Mouse (Mus musculus): ENCODE data around the gene Arfgap2. TPM values are rescaled to one million over a fixed set of nuclear protein-coding genes. Genes with fewer than 3 reads are reported as not detected.

Gene Arfgap2
- total and polyA plus RNA-seq, 2 experiments from 2014 or later: 51.1 to 53.0 TPM

DNA sequence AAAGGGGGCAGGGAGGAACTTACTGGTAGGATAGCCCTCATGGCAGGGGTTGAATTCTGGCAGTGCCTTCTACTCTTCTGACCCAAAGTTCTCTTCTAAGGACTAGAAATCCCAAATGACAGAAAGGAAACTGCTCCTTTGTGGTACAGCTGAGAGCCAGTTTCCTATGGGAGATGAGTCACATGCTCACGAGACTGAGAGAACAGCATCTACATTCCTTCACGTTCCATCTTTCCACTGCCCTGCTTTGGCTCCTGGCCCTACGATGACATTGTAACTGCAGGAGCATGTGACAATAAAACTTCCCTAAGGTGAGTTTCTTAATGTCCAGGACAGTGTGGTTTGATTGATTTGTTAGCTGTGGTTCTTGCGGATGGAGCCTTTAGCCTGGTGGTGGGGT is 16.4 kb upstream of the Arfgap2 start:
- DNase-seq (ENCODE audit: low spot score) (no peak), ATAC-seq (ENCODE audit: low FRiP score) (no peak)
- no peaks in the 10 kb centered on the region for H3K27me3 ChIP-seq (ENCODE audit: insufficient read depth, low read length)
- H3K9me3 ChIP-seq (ENCODE audit: low read length): no peaks in the 10 kb centered on the region
- 92% methylated on average over 4 of the region's 4 CpGs for WGBS
- no peak overlapping the region for H3K9ac ChIP-seq (replicated peaks; ENCODE audit: low read length, poor library complexity, severe bottlenecking)
- H3K4me3 ChIP-seq (ENCODE audit: low read depth, low read length): no peak overlapping the region
- H3K4me2 ChIP-seq (ENCODE audit: low read depth, low read length, poor library complexity, severe bottlenecking): no peak overlapping the region
- H3K27ac ChIP-seq (ENCODE audit: low read depth, low read length): no peak overlapping the region
- H3K36me3 ChIP-seq (ENCODE audit: insufficient read depth, low read length): no peaks in the 10 kb centered on the region
- TF ChIP-seq CTCF (IDR thresholded peaks at IDR 0.05): no peak
- no peaks in the 10 kb centered on the region for H3K4me1 ChIP-seq (ENCODE audit: insufficient read depth, low read length)

DNA sequence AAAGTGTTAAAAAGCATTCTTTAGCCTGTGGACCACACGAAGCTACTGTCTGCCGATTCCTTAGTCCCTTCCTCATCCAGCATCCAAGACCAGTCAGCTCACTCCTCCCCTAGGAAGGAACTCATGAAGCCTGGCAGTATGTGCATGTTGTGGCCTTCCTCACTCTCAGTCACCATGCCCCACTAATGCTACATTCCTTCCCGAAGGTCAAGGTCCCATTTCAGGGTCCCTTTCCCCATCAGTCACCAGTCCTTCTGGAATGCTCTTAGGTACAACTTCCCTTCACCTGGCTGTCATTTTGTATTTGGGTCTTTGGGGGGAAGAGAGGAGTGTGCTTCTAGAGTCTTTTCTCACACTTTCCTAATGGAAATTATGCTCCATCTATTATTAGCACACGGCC is 12.8 kb upstream of the Arfgap2 start:
- no peak for TF ChIP-seq CTCF (IDR thresholded peaks at IDR 0.05)
- Histone ChIP-seq H3K4me1 (ENCODE audit: insufficient read depth, low read length) (no peaks in the 10 kb centered on the region), H3K4me3 (ENCODE audit: low read depth, low read length) (no peak overlapping the region), H3K27ac (ENCODE audit: low read depth, low read length) (no peak overlapping the region), H3K9ac (replicated peaks; ENCODE audit: low read length, poor library complexity, severe bottlenecking) (no peak overlapping the region), H3K36me3 (ENCODE audit: insufficient read depth, low read length) (no peaks in the 10 kb centered on the region), H3K9me3 (ENCODE audit: low read length) (no peaks in the 10 kb centered on the region), H3K27me3 (ENCODE audit: insufficient read depth, low read length) (0 out of 2 replicates have a peak, but pooled peaks cover 3% of the 10 kb centered on the region), H3K4me2 (ENCODE audit: low read depth, low read length, poor library complexity, severe bottlenecking) (no peak overlapping the region)
- DNase-seq (ENCODE audit: low spot score): no peak
- ATAC-seq (ENCODE audit: low FRiP score): no peak
- WGBS: 80% methylated on average over 4 of the region's 4 CpGs

DNA sequence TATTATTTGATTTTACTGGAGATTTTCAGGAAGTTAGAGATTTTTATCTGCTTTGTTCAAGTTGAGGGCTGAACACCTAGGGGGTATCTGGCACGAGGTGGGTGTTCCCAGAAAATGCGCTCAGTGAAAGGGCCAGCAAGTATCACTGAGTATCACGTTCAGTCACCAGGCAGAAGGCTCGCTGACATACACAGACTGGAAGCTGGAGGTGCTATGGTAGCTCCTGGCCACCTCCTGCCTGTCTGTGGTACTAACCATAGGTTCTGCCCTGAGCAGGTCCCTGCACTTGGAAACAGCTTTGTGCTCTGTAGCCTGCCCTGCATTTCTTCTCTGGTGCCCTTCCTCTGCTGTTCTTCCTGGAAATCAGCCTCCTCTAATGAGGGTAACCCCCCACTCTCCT is 12.3 kb upstream of the Arfgap2 start:
- no peak for TF ChIP-seq CTCF (IDR thresholded peaks at IDR 0.05)
- no peak for ATAC-seq (ENCODE audit: low FRiP score)
- no peaks in the 10 kb centered on the region for H3K4me1 ChIP-seq (ENCODE audit: insufficient read depth, low read length)
- no peak overlapping the region for H3K4me2 ChIP-seq (ENCODE audit: low read depth, low read length, poor library complexity, severe bottlenecking)
- H3K27me3 ChIP-seq (ENCODE audit: insufficient read depth, low read length): 0 out of 2 replicates have a peak, but pooled peaks cover 7% of the 10 kb centered on the region
- WGBS: 59% methylated on average over 4 of the region's 4 CpGs
- H3K9me3 ChIP-seq (ENCODE audit: low read length): no peaks in the 10 kb centered on the region
- no peak for DNase-seq (ENCODE audit: low spot score)
- H3K4me3 ChIP-seq (ENCODE audit: low read depth, low read length): no peak overlapping the region
- H3K36me3 ChIP-seq (ENCODE audit: insufficient read depth, low read length): no peaks in the 10 kb centered on the region
- H3K27ac ChIP-seq (ENCODE audit: low read depth, low read length): no peak overlapping the region
- H3K9ac ChIP-seq (replicated peaks; ENCODE audit: low read length, poor library complexity, severe bottlenecking): no peak overlapping the region

DNA sequence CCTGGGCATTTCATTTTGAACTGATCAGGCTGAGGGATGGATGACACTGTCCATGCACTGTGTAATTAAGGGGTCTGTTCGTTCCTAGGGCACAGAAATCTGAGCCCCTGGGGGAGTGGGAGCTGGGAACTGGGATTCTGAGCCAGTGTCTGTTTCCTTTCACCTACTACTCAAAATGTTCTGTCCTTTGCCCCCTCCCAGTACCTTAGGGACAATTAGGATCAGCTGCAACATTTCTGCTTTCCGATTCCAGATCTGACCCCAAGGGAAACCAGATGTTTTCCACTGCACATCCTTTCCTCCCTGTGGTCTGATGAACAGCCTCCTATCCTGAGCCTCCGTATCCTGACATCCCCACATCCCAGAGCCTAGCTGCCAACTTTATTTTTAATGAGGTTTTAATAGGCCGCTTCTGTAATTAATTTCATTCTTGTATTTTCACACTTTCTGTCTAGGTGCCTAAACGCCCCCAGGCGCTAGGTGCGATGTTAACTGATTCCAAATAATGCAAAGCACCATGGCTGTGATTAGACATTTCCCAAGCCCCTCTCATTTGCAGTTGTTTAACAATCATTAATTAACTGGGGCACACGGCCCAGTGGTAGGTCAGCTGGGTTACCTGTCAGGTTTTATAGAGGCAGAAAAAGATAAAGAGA is 9.9 kb upstream of the Arfgap2 start:
- no peak for DNase-seq (ENCODE audit: low spot score)
- H3K4me2 ChIP-seq (ENCODE audit: low read depth, low read length, poor library complexity, severe bottlenecking): no peak overlapping the region
- WGBS: 34% methylated on average over 8 of the region's 8 CpGs

DNA sequence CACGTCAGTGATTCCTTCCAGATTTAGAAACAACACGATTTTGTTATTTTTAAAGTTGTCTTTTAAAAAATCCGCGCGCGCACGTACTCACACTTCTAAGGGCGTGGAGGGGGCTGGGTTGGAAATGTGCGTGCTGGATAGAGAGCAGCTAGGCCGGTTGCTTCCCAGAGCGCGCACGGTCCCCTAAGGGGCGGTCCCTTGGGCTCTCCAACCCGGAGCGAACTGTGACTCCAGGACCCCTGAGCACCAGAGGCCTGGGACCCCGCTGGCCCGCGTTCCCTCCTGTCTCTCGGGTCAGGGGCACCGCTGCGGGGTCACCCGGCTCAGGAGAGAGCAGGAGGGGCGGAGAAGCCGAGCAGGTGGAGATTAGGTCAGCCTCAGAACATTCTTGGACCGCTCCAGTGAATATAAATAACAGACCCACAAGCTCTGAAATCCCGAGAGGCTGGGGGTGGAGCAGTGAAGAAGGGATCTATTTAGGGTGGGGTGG is 9.1 kb upstream of the Arfgap2 start, which contains the start of gene Pacsin3:
Gene Pacsin3, plus strand, starts transcription at position 294 of the 490 bp plus-strand sequence.
- ATAC-seq (ENCODE audit: low FRiP score): no peak

More for the DNA sequence above, 9.9 kb upstream of the Arfgap2 start:
- Histone ChIP-seq H3K4me3 (ENCODE audit: low read depth, low read length) (no peak overlapping the region), H3K4me1 (ENCODE audit: insufficient read depth, low read length) (no peaks in the 10 kb centered on the region), H3K9me3 (ENCODE audit: low read length) (no peaks in the 10 kb centered on the region), H3K27ac (ENCODE audit: low read depth, low read length) (no peak overlapping the region), H3K27me3 (ENCODE audit: insufficient read depth, low read length) (0 out of 2 replicates have a peak, but pooled peaks cover 10% of the 10 kb centered on the region), H3K9ac (replicated peaks; ENCODE audit: low read length, poor library complexity, severe bottlenecking) (no peak overlapping the region), H3K36me3 (ENCODE audit: insufficient read depth, low read length) (no peaks in the 10 kb centered on the region)
- no peak for ATAC-seq (ENCODE audit: low FRiP score)
- no peak for TF ChIP-seq CTCF (IDR thresholded peaks at IDR 0.05)

More for the DNA sequence above, 9.1 kb upstream of the Arfgap2 start, which contains the start of gene Pacsin3:
- no peak for TF ChIP-seq CTCF (IDR thresholded peaks at IDR 0.05)
- Histone ChIP-seq H3K36me3 (ENCODE audit: insufficient read depth, low read length) (no peaks in the 10 kb centered on the region), H3K4me1 (ENCODE audit: insufficient read depth, low read length) (no peaks in the 10 kb centered on the region), H3K9ac (replicated peaks; ENCODE audit: low read length, poor library complexity, severe bottlenecking) (peak within 1 kb of the TSS; percentile 56), H3K4me3 (ENCODE audit: low read depth, low read length) (peak within 1 kb of the TSS; percentile 58), H3K9me3 (ENCODE audit: low read length) (no peaks in the 10 kb centered on the region), H3K27me3 (ENCODE audit: insufficient read depth, low read length) (0 out of 2 replicates have a peak, but pooled peaks cover 10% of the 10 kb centered on the region), H3K4me2 (ENCODE audit: low read depth, low read length, poor library complexity, severe bottlenecking) (peak within 1 kb of the TSS; percentile 100), H3K27ac (ENCODE audit: low read depth, low read length) (peak within 1 kb of the TSS; percentile 12; the same call in 1 of the 2 replicates)
- WGBS: under 1% methylated on average over 27 of the region's 27 CpGs
- DNase-seq (ENCODE audit: low spot score): no peak

All from midbrain, postnatal 0 days (tissue).